Mouse (Mus musculus): ENCODE measurements at regions not wholly inside any gene's neighbourhood (a gene's known extent, or its start where the extent isn't known, plus 50 kb on each side); places are given as distances from the start of the nearest gene placed in this dataset.

DNA sequence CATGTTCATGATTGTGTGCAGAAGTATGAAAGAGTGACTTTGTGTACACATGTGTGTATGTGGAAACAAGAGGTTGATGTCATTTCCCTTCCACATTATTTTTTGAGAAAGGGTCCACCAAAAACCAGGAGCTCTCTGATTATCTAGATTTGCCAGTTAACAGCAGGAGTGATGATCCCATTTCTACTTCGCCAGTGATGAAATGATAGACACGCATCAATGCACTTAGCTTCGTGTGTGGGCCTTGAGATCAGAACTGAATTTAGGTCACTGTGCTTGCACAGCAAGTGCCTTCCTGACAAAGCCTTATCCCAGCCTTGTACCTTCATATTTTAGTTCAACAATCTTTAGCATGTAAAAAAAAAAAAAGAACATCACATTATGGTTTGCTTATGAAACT is 342.1 kb upstream of the St8sia4 start:
- TF ChIP-seq CTCF (IDR thresholded peaks at IDR 0.05; ENCODE audit: borderline replicate concordance, extremely low read depth, insufficient read depth, insufficient read length): no peak
- TF ChIP-seq POLR2A (IDR thresholded peaks at IDR 0.05; ENCODE audit: borderline replicate concordance, extremely low read depth, insufficient read depth, insufficient read length, poor library complexity, severe bottlenecking): no peak

Measured in brain, embryonic 14.5 days (tissue).